Mouse (Mus musculus) cerebellum, adult 2 months (tissue): ENCODE data around the gene Pla2g7.

Experiments used
- CTCF ChIP-seq: fragments of 200-500 bp; IDR thresholded peaks from 2 replicates; pipeline ENCODE4 v1.5.1; 2011; ENCODE audit warnings: low read depth, mild to moderate bottlenecking, control low read depth, low read length, moderate library complexity, borderline replicate concordance; ENCODE audit not compliant: insufficient read depth
- POLR2A ChIP-seq: fragments of 200-500 bp; IDR thresholded peaks from 2 replicates; pipeline ENCODE4 v1.6.1; 2011; ENCODE audit warnings: low read length, control low read depth, borderline replicate concordance; ENCODE audit not compliant: insufficient read depth

DNA sequence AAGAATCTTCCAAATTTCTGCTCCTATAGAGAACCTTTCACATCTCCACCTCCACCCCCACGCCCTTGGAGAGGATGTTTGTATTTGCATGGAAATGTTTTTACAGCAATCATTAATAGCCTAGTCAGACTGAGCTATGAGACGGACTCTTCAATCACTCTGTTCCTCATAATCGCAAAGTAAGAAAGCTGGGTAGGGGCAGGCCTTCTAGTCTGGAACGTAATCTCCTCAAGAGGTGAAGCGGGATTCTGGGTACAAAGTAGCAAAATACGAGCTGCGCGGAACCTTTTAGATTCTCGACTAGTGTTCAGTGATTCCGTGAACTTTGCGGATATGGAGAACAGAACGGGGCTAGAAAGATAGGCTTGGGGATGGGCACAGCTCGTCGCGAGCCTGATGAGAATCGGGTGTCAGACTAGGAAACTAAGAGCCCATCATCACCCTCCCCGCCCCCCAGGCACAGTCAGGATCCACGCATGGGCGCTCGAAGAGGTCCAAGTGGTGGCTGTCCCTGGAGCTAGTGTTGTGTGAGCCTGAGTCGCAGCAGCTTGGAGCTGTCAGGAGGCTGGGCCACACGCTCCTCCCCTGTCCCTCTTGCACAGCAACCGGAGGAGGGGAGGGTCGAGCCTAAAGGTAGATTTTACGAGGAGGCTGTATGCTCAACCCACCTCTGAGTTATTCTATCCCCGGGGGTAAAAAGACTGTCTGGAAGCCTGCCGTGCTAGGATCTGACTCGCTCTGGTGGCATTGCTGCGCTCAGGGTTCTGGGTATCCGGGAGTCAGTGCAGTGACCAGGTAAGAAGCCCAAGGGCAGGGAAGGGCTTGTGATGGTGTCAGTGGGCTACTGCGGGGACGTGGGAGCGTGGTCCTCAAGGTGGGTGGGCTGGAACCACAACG lies at the start of gene Pla2g7:
- no peak for TF ChIP-seq POLR2A
- no peak for TF ChIP-seq CTCF
